Mouse (Mus musculus) heart, embryonic 11.5 days (tissue): ENCODE measurements around the gene Ckap4. TPM values are rescaled to one million over a fixed set of nuclear protein-coding genes. Genes with fewer than 3 reads are reported as not detected.

Experiments used
- ATAC-seq: fragments of 200-750 bp; cut with Nextera tagmentation; replicated peaks from 2 replicates; pipeline ENCODE4 v1.8.0; 2017; ENCODE audit warnings: moderate library complexity; ENCODE audit not compliant: insufficient number of reproducible peaks, low FRiP score, low TSS enrichment
- H3K27ac ChIP-seq: fragments of 300-500 bp; sonication (generic); 2 replicates; pipeline ENCODE4 v1.5.1; 2014; ENCODE audit warnings: mild to moderate bottlenecking, low read depth, low read length
- H3K27me3 ChIP-seq: fragments of 300-500 bp; sonication (generic); 2 replicates; pipeline ENCODE4 v1.6.1; 2014; ENCODE audit warnings: mild to moderate bottlenecking, low read length, mixed read lengths; ENCODE audit not compliant: control insufficient read depth, insufficient read depth
- H3K36me3 ChIP-seq: fragments of 300-500 bp; sonication (generic); 2 replicates; pipeline ENCODE4 v1.6.1; 2014; ENCODE audit warnings: mild to moderate bottlenecking, low read length, moderate library complexity, mixed read lengths; ENCODE audit not compliant: control insufficient read depth, insufficient read depth
- H3K4me1 ChIP-seq: fragments of 300-500 bp; sonication (generic); 2 replicates; pipeline ENCODE4 v1.6.1; 2014; ENCODE audit warnings: low read length; ENCODE audit not compliant: control insufficient read depth, insufficient read depth
- H3K4me2 ChIP-seq: fragments of 300-500 bp; sonication (generic); 2 replicates; pipeline ENCODE4 v1.6.1; 2014; ENCODE audit warnings: mild to moderate bottlenecking, moderate library complexity
- H3K4me3 ChIP-seq: fragments of 300-500 bp; sonication (generic); 2 replicates; pipeline ENCODE4 v1.5.1; 2014; ENCODE audit warnings: low read depth, low read length
- H3K9ac ChIP-seq: fragments of 300-500 bp; sonication (generic); 2 replicates; pipeline ENCODE4 v1.6.1; 2014; ENCODE audit warnings: mild to moderate bottlenecking, low read depth, low read length, moderate library complexity
- H3K9me3 ChIP-seq: fragments of 300-500 bp; sonication (generic); replicated peaks from 2 replicates; pipeline ENCODE4 v1.6.1; 2016; ENCODE audit warnings: low read length; ENCODE audit not compliant: control insufficient read depth
- WGBS: fragments of 180-500 bp; shearing (Covaris S2); extraction: QIAGEN DNeasy Blood & Tissue Kit; methylation state at CpG from one replicate; pipeline ENCODE4 v1.1.7; 2014; ENCODE audit not compliant: insufficient replicate concordance; 5-methylcytosine and 5-hydroxymethylcytosine counted together
- polyA plus RNA-seq: library from polyadenylated mRNA; unstranded; fragments of >200 nt; fragmentation: Nextera tagmentation; extraction: Ambion mirVana; gene quantifications from 2 replicates; pipeline ENCODE4 v1.2.1, GENCODE M21; 2014

Gene Ckap4
- polyA plus RNA-seq, 1 experiment from 2014 or later, result 103 TPM

DNA sequence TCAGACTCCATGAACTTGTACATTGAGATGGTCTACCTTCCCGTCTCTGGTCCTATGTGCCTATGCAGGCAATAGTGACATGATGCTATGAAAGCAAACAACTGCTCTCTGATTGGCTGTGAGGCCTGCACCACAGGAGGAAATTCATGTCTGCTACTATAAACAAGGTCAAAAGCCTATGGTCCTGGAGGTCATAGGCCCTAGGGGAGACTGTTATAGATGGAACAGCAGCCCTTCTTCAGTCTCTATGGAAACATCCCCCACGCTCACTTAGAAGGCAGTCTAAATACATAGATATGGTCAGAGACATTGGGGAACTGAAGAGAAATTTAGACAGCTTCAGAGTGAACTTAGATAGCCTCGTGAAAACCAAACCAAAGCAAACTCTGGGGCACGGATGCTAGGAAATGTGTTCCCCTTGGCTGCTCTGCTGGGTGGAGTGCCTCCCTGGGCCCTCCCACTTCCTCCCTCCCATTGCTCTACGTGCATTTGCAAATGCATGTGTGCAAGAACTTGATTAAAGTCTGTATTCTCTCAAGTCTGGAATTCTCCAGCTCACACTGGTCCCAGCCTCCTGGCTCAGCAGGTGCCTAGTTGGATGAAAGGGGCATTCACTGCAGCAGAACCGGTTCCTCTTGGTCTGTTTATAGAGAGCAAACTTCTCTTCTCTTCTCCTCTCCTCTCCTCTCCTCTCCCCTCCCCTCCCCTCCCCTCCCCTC is 20.6 kb upstream of the Ckap4 start:
- ATAC-seq, result no peak
- H3K4me2 ChIP-seq, result no peak overlapping the region

DNA sequence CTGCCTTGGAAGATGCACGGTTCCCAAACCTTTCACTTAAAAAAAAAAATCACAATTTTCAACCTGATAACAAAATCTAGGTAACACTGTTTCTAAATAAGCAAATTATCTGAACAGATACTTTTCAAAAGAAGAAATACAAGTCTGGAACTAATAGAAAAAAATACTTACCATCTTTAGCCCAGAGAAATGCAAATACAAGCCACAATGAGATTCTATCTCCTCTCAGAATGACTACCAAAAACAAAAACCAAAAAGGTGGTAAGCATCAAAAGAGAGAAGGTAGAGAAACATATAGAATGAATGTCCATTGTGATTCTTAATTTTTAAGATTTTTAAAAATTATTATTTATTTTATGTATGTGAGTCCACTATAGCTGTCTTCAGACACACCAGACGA is 18.6 kb upstream of the Ckap4 start:
- H3K9ac ChIP-seq, result no peak overlapping the region
- no peak for ATAC-seq
- H3K9me3 ChIP-seq, result no peaks in the 10 kb centered on the region
- H3K4me1 ChIP-seq, result no peaks in the 10 kb centered on the region
- H3K27ac ChIP-seq, result no peak overlapping the region
- no peaks in the 10 kb centered on the region for H3K36me3 ChIP-seq
- H3K4me2 ChIP-seq, result no peak overlapping the region
- WGBS, result 86% methylated on average over 2 of the region's 2 CpGs
- H3K27me3 ChIP-seq, result no peaks in the 10 kb centered on the region
- no peak overlapping the region for H3K4me3 ChIP-seq

More for the DNA sequence above, 20.6 kb upstream of the Ckap4 start:
- Histone ChIP-seq H3K27ac (no peak overlapping the region), H3K4me3 (no peak overlapping the region), H3K36me3 (no peaks in the 10 kb centered on the region), H3K9me3 (0 out of 2 replicates have a peak, but pooled peaks cover 5% of the 10 kb centered on the region), H3K9ac (no peak overlapping the region), H3K27me3 (no peaks in the 10 kb centered on the region), H3K4me1 (no peaks in the 10 kb centered on the region)
- WGBS, result 41% methylated on average over 6 of the region's 6 CpGs

DNA sequence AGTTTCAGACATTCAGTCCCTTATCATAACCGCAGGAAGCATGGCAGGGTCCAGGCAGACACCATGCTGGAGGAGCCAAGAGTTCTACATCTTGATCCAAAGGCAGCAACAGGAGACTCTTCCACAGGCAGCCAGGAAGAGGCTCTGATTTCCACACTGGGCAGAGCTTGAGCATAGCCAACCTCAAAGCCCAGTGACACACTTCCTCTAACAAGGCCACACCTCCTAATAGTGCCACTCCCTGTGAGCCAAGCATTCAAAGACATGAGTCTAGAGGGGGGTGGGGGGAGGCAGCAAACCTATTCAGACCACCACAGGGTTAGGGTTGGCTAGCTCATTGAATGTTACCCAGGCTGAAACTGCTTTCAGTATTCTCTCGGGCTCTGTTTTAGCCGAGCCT is 18.0 kb upstream of the Ckap4 start:
- Histone ChIP-seq H3K27ac (no peak overlapping the region), H3K4me2 (no peak overlapping the region), H3K36me3 (no peaks in the 10 kb centered on the region), H3K27me3 (no peaks in the 10 kb centered on the region), H3K4me1 (no peaks in the 10 kb centered on the region), H3K9me3 (no peaks in the 10 kb centered on the region), H3K4me3 (no peak overlapping the region), H3K9ac (no peak overlapping the region)
- no peak for ATAC-seq
- WGBS, result 87% methylated on average over 3 of the region's 3 CpGs

DNA sequence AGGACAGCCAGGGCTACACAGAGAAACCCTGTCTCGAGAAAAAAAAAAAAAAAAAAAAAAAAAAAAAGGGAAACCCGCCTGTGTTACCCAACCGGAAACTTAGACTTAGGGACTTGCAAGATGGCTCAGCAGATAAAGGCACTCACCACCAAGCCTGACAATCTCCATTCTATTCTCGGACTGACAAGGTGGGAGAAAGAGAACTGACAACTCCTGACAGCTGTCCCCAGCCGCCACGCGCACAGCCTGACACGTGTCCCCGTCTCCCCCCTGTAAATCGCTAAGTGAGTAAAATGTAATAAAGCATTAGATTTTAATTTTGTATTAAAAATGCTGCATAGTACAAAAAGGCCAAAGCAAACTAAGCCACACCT is 16.0 kb upstream of the Ckap4 start:
- Histone ChIP-seq H3K9me3 (no peaks in the 10 kb centered on the region), H3K9ac (no peak overlapping the region), H3K36me3 (no peaks in the 10 kb centered on the region), H3K4me3 (no peak overlapping the region), H3K4me1 (no peaks in the 10 kb centered on the region), H3K4me2 (no peak overlapping the region), H3K27me3 (no peaks in the 10 kb centered on the region), H3K27ac (no peak overlapping the region)
- no peak for ATAC-seq
- whole genome bisulfite sequencing, result 67% methylated on average over 10 of the region's 10 CpGs

DNA sequence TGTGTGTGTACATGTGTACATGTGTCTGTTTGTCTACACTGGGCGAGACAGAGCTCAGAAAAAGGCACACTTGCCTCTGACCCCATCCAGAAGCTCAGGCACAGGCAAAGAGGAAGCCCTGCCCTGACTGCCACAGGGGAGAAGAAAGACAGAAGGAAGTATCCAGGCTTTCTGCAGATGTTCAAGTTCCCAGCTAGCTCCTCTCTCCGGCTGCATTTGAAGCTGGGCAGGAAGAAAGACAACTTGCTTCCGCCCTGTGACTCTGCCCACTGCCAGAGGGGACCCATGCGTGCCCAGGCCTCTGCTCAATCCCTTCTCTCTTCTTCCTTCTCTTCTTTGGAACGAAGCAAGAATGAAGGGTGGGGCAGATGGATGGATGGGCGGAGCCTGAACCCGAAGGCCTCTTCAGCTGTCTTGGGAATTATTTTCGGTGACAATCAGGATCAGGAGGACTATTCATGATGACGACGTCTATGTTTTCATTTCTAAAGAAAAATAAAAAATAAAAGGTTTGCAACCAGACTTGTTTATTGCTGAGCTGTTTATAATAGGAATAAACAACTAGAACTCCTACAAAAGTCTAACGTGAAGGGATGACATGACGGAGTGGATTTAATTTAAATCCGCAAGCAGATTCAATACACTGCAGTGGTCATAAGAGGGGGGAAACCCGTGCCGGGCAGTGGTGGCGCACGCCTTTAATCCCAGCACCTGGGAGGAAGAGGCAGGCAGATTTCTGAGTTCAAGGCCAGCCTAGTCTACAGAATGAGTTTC is 15.5 kb upstream of the Ckap4 start:
- H3K4me2 ChIP-seq, result no peak overlapping the region
- no peak overlapping the region for H3K27ac ChIP-seq
- no peaks in the 10 kb centered on the region for H3K36me3 ChIP-seq
- no peaks in the 10 kb centered on the region for H3K9me3 ChIP-seq
- no peak overlapping the region for H3K9ac ChIP-seq
- 77% methylated on average over 17 of the region's 17 CpGs for WGBS
- no peaks in the 10 kb centered on the region for H3K27me3 ChIP-seq
- no peak for ATAC-seq
- H3K4me1 ChIP-seq, result no peaks in the 10 kb centered on the region
- no peak overlapping the region for H3K4me3 ChIP-seq

DNA sequence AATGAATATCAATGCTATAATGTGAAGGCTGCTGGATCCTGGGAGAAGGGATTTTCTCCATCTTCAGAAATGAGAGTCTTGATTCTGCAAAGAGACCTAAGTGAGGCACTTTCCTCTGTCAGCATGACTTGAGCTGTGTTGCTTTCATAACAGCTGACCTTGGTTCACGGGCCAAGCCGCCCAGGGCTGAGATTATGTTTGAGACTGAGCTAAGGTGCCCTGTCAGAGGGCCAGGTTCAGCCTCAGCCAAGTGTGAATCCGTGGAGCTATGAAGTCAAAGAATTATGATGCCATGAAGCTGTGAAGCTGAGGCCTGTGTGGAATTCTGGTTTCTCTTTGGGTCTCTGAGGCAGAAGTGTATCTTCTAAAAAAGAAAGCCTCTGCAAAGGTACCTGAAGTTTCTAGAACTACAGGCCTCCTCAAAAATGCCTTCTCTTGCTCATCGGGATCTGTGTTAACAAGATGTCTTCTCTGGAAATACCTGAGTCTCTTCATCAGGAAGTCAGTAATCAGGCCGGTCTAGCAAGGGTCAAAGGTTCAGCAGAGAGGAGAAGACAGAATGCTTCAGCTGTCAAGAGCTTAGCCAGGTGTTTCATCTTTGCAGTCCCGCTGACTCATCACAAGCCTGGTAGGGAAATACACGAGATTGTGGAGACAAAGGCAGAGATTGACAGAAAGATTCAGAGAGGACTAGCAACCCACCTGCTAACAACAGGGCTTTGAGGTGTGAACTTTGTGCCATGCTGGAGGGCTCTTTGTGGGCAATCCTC is 11.2 kb upstream of the Ckap4 start:
- WGBS, result 45% methylated on average over 7 of the region's 7 CpGs
- Histone ChIP-seq H3K36me3 (no peaks in the 10 kb centered on the region), H3K9me3 (no peaks in the 10 kb centered on the region), H3K27ac (no peak overlapping the region), H3K4me1 (no peaks in the 10 kb centered on the region), H3K4me2 (no peak overlapping the region), H3K27me3 (no peaks in the 10 kb centered on the region), H3K9ac (no peak overlapping the region), H3K4me3 (no peak overlapping the region)
- no peak for ATAC-seq

DNA sequence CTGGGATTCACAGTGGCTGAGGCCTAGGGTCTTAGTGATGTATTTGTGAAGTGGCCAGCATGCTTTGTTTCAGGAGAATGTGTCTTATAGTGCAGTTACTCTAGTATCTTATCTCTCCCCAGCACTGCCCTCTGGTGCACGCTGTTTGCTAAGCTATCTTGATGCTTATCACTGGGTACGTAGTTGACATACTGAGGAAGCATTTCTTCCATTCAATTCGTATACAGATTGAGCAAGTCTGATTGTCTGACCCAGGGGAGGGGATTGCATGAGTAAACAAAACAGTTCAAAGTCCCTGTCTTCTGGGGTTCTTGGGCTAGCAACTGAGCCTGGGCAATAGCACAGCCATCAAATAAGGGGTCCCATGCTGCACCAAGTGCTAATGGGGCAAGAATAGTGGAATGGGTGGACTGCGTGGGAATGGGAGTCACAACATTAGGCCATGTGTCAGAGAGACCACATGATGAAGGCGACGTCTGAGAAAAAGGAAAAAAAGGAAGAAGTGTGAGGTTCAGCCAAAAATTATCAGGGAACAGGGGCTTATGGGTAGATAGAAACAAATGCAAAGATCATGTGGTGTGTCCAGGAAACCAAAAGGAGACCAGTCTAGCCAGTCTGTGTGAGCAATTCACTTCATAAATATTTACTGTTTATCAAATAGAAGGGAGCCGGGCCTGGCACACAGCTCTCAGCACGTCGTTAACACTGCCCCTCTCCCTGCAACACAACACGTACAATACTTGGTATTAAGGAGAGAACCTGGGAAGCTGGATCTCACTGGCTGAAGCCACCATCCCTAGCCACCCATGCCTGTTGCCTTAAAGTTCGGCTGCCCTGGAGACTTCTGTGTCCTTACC is 9.2 kb upstream of the Ckap4 start:
- H3K36me3 ChIP-seq, result no peaks in the 10 kb centered on the region
- no peak for ATAC-seq
- no peak overlapping the region for H3K9ac ChIP-seq
- no peaks in the 10 kb centered on the region for H3K27me3 ChIP-seq
- 65% methylated on average over 11 of the region's 11 CpGs for WGBS
- H3K27ac ChIP-seq, result no peak overlapping the region
- H3K9me3 ChIP-seq, result no peaks in the 10 kb centered on the region
- H3K4me1 ChIP-seq, result no peaks in the 10 kb centered on the region
- H3K4me3 ChIP-seq, result no peak overlapping the region
- H3K4me2 ChIP-seq, result no peak overlapping the region

DNA sequence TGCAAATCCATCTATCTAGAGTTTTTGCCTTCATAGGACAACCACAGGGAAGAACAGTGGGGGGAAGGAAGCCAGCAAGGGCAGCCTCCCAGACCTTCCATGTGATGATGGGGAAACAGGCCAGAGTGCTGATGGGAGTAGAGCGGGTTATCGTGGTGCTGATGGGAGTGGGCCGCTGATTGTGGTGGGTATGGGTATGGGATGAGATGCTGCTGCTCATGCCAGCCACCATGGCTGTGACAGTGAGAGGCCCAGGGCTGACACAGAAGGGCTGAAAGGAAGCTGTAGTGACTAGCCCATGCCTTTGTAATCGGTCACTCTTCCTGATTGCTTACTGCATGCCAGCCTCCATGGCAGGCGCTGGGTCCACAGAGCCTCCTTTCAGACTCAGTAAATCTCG is 5.8 kb upstream of the Ckap4 start:
- no peak overlapping the region for H3K27ac ChIP-seq
- ATAC-seq, result no peak
- no peaks in the 10 kb centered on the region for H3K27me3 ChIP-seq
- no peak overlapping the region for H3K9ac ChIP-seq
- H3K4me1 ChIP-seq, result no peaks in the 10 kb centered on the region
- no peak overlapping the region for H3K4me3 ChIP-seq
- WGBS, result 81% methylated on average over 6 of the region's 6 CpGs
- H3K9me3 ChIP-seq, result no peaks in the 10 kb centered on the region
- no peaks in the 10 kb centered on the region for H3K36me3 ChIP-seq
- no peak overlapping the region for H3K4me2 ChIP-seq
